Mouse (Mus musculus): ENCODE measurements around the gene Rpp38.

Gene Rpp38

DNA sequence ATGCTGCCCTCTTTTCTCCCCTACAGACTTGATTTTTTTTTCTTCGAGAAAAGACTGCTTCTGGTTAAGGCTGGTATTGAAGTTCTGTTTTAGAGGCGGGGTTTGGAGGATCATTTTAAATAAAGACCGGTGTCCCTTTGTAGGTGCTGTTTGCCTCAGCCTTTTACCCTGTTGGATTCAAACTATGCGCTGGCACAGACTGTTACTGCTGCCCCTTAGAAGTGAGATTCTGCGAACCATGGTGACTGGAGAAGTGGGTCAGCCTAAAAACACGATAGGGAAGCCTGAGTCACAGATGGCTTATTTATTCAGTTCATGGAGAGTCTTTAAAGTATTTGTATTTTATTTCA is 47.3 kb downstream of the Rpp38 start:
- no peak for DNase-seq

DNA sequence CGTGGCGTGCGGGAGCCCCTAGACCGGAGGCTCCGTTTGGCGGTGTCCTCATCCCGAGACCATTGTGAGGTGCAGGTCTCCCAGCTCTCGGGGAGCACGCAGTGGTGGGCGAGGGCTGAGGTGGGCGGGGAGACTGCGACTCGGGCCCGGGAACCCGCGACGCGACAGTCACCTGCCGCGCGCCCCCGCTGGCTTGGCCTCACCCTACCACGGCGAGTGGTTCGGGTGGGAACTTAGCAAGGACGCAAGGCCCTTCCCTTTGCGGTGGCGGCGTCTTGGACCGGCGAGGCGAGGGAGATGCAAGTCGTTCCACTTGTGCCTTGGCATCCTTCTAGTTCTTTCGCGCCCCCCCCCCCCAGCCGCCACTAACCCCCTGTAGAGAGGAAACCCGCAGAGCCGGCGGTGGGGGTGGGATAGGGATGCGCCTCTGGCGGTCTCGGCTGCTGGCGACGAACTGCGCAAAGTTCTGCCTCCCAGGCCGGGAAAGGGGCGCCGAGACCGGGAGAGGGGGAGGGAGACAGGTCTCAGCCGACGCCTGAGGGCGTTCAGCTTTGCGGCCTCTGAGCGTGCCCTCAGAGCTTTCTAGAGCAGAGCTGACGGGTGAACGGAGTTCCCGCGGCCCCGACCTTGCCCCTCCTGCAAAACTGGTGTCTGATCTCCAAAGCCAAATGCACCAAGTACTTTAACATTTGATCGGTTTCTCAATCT is 47.8 kb downstream of the Rpp38 start:
- peak; percentile 32 to 66 for DNase-seq

DNA sequence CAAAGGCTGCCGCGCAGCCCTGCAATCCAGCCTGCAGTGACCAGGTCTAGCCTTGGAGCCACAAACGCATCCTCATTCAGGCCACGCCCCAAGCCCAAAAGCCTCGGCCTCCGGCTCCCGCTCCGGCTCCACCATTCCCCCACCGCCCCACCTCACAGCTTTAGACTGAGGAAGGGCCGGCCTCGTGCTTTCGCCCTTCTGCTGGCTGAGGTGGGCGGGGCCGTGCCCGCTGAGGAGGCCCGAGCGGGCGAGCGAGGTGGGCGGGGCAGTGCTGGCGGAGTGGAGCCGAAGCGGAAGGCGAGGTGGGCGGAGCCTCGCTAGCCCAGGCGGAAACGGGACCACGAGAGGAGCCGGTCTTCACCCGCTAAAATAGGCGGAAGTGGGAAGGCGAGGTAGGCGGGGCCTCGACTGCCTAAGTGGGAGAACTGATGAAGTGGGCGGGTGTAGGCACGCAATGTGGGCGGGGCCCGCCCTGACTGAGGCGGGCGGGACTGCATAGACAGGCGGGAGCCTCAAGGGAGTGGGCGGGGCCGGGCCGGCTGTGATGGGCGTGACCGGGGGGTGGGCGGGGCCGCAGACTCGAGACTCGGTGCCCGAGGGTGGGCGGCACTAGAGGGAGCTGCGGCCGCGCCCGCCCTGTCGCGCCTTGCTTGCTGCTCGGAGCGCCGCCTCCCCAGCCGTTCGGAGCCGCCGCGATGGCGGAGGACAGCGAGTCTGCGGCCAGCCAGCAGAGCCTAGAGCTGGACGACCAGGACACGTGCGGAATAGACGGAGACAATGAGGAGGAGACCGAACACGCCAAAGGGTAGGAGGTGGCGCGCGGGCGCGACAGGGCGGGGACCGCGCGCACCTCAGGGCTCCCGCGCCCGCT is 48.6 kb downstream of the Rpp38 start, which contains the start of gene Nmt2:
Gene Nmt2 (plus strand): TSS at position 611 of the 871 bp plus-strand sequence.
- DNase-seq: peak; percentile 100

DNA sequence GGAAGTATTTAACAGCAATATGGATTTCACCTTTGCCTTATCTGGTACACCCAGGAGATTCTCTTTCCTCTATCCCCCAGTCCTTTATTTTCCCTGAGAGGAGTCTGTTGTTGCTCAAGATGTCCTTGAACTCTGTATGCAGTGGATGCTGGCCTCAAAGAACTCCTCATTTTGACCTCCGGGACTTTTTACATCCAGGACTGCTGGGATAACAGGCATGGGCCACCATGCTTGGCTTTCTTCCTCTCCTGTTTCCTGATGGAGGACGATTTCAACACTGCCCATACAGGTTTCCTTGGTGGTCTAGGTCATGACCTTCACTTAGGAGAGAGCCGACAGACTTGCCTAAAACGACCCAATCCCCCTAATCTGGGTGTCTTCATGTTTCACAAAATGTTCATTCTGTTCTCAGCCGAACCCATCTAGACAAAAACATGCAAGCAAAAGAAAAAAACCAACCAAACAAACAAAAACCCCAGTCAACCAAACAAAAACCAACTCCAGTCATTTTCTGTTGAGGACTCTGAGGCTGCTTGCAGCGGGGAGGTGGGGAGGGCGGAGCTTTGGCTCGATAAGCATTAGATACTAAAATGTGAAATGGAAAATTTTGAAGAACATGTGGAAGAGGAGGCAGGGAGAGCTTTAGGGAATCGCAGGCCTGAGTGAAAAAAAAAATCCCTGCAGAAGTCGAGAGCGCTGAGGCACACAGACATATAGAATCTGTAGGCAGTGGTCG is 49.4 kb downstream of the Rpp38 start:
- peak in 1 of 2 experiments; percentile 43 for DNase-seq

DNA sequence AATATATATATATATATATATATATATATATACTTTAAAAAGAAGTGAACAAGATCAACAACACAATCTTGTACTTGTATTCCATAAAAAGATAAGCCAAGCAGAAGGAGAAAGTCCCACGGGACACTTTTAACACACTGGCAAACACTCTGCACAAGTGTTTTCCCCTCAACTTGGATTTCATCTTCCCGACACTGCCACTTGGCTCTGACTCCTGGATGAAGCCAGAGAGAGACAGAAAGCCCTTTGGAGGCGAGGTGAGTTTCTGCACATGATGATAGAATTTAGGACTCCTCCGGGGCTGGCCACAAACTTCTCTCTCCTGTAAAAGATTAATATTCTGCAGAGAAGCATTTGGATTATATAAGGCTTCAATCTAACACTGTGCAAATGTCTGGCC is 51.1 kb downstream of the Rpp38 start:
- DNase-seq: no peak

Data from kidney, postnatal 25 days (tissue).